Mouse (Mus musculus): ENCODE measurements around the gene Lbhd2. TPM values are rescaled to one million over a fixed set of nuclear protein-coding genes. Genes with fewer than 3 reads are reported as not detected.

The Lbhd2 gene
- total and polyA plus RNA-seq, 3 experiments: not detected

DNA sequence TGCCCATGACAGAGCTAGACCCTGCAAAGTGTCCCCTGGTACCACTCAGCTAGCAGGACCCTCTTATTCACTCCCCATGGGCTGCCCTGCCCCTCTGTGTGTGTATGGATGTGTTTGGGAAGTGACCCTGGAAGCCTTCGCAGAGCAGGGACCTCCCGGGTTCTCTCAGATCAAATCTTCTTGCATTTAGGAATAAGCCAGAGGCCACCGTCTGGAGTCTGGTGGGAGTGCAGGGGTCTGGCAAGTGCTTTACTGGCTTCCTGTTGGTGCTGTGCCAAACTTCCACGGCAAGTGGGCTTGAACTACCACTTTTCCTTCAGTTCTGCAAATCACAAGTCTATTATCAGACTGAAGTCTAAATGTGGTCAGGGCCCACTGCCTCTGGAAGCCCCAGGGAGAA, 47.4 kb downstream of the Lbhd2 start:
- ATAC-seq (ENCODE audit: extremely low read depth, insufficient number of reproducible peaks, low FRiP score, poor library complexity, severe bottlenecking): no peak
- DNase-seq (ENCODE audit: low spot score): no peak
- H3K27me3 ChIP-seq (ENCODE audit: insufficient read depth, low read length): peaks cover 22% of the 10 kb centered on the region
- no peak for TF ChIP-seq GATA1 (IDR thresholded peaks at IDR 0.05; ENCODE audit: borderline replicate concordance, low read length)
- no peak for TF ChIP-seq CTCF (IDR thresholded peaks at IDR 0.05; ENCODE audit: low read depth, low read length)
- TF ChIP-seq TAL1 (conservative IDR thresholded peaks at IDR 0.05; ENCODE audit: low read depth, low read length): no peak
- no peak for TF ChIP-seq GATA2 (IDR thresholded peaks at IDR 0.05; ENCODE audit: borderline replicate concordance, low read depth, low read length)
- TF ChIP-seq POLR2AphosphoS5 (IDR thresholded peaks at IDR 0.05; ENCODE audit: insufficient replicate concordance, low read depth, low read length): no peak
- H3K9me3 ChIP-seq (replicated peaks): no peaks in the 10 kb centered on the region
- peaks cover 75% of the 10 kb centered on the region for H3K4me1 ChIP-seq (ENCODE audit: insufficient read depth, low read depth, low read length)
- H3K36me3 ChIP-seq (replicated peaks): peaks cover 67% of the 10 kb centered on the region
- H3K4me3 ChIP-seq (ENCODE audit: low read depth, low read length): no peak overlapping the region

GRCm38 (mm10) chr12:111454543-111455280, 48.1 kb downstream of the Lbhd2 start:
- Histone ChIP-seq H3K36me3 (replicated peaks) (peaks cover 60% of the 10 kb centered on the region), H3K9me3 (replicated peaks) (no peaks in the 10 kb centered on the region), H3K4me3 (ENCODE audit: low read depth, low read length) (no peak overlapping the region), H3K27me3 (ENCODE audit: insufficient read depth, low read length) (peaks cover 22% of the 10 kb centered on the region), H3K4me1 (ENCODE audit: insufficient read depth, low read depth, low read length) (peaks cover 73% of the 10 kb centered on the region)
- ATAC-seq (ENCODE audit: extremely low read depth, insufficient number of reproducible peaks, low FRiP score, poor library complexity, severe bottlenecking) (no peak), DNase-seq (ENCODE audit: low spot score) (no peak)
- TF ChIP-seq GATA2 (IDR thresholded peaks at IDR 0.05; ENCODE audit: borderline replicate concordance, low read depth, low read length) (no peak), CTCF (IDR thresholded peaks at IDR 0.05; ENCODE audit: low read depth, low read length) (no peak), POLR2AphosphoS5 (IDR thresholded peaks at IDR 0.05; ENCODE audit: insufficient replicate concordance, low read depth, low read length) (no peak), GATA1 (IDR thresholded peaks at IDR 0.05; ENCODE audit: borderline replicate concordance, low read length) (no peak), TAL1 (conservative IDR thresholded peaks at IDR 0.05; ENCODE audit: low read depth, low read length) (no peak)

DNA sequence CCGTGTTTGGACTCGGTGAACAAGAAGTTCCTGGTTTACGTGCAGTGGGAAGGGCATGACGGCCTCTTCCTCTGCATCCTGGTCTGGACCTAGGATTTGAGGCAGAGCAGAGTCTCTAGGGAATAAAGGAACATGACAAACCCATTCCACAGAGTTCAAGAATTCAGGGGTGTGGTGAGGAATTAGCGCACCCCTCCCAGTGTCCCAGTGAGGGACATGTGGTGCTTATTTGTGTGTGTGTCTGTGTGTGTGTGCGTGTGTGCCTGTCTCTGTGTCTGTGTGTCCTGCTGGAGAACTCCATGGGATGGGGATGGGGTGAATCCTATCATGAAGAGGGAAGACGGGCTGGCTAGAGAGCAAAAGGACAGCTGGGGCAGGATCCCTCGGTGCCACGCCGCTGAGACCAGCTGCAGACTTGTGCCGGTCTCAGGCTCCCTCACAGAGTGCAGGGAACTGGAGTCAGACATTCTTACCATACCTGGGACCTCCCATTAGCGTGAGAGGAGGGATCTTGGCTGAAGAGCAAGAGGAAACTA, 48.8 kb downstream of the Lbhd2 start:
- no peak overlapping the region for H3K4me3 ChIP-seq (ENCODE audit: low read depth, low read length)
- ATAC-seq (ENCODE audit: extremely low read depth, insufficient number of reproducible peaks, low FRiP score, poor library complexity, severe bottlenecking) (no peak), DNase-seq (ENCODE audit: low spot score) (no peak)
- peaks cover 53% of the 10 kb centered on the region for H3K36me3 ChIP-seq (replicated peaks)
- H3K9me3 ChIP-seq (replicated peaks): no peaks in the 10 kb centered on the region
- peaks cover 67% of the 10 kb centered on the region for H3K4me1 ChIP-seq (ENCODE audit: insufficient read depth, low read depth, low read length)
- peaks cover 27% of the 10 kb centered on the region for H3K27me3 ChIP-seq (ENCODE audit: insufficient read depth, low read length)
- TF ChIP-seq POLR2AphosphoS5 (IDR thresholded peaks at IDR 0.05; ENCODE audit: insufficient replicate concordance, low read depth, low read length) (peak; percentile 90; the same call in 1 of the 2 replicates), GATA2 (IDR thresholded peaks at IDR 0.05; ENCODE audit: borderline replicate concordance, low read depth, low read length) (no peak)

DNA sequence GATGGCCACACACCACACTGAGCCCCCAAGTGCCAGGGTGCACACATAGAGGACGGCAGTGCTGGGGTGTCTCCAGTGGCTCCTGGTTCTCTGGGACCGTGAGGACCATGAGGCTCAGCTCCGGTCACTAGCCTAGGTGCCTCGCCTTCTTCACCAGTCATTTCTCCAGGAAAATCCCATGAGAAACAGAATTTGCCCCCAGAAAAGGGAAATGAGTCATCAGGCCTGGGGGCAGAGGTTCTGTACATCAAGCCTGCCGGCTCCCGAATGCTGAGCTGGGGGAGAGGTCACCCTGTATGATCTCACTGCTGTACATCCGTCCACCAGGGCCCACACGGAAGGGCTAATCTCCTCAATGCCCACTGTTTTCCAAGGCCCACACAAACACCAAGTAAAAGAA, 49.3 kb downstream of the Lbhd2 start:
- DNase-seq (ENCODE audit: low spot score) (no peak), ATAC-seq (ENCODE audit: extremely low read depth, insufficient number of reproducible peaks, low FRiP score, poor library complexity, severe bottlenecking) (no peak)
- peaks cover 48% of the 10 kb centered on the region for H3K36me3 ChIP-seq (replicated peaks)
- peaks cover 32% of the 10 kb centered on the region for H3K27me3 ChIP-seq (ENCODE audit: insufficient read depth, low read length)
- H3K4me3 ChIP-seq (ENCODE audit: low read depth, low read length): no peak overlapping the region
- no peaks in the 10 kb centered on the region for H3K9me3 ChIP-seq (replicated peaks)
- H3K4me1 ChIP-seq (ENCODE audit: insufficient read depth, low read depth, low read length): peaks cover 66% of the 10 kb centered on the region
- TF ChIP-seq GATA2 (IDR thresholded peaks at IDR 0.05; ENCODE audit: borderline replicate concordance, low read depth, low read length): no peak
- TF ChIP-seq TAL1 (conservative IDR thresholded peaks at IDR 0.05; ENCODE audit: low read depth, low read length): no peak
- TF ChIP-seq POLR2AphosphoS5 (IDR thresholded peaks at IDR 0.05; ENCODE audit: insufficient replicate concordance, low read depth, low read length): no peak
- TF ChIP-seq GATA1 (IDR thresholded peaks at IDR 0.05; ENCODE audit: borderline replicate concordance, low read length): no peak
- no peak for TF ChIP-seq CTCF (IDR thresholded peaks at IDR 0.05; ENCODE audit: low read depth, low read length)

GRCm38 (mm10) chr12:111457742-111458141, 51.1 kb downstream of the Lbhd2 start:
- Histone ChIP-seq H3K9me3 (replicated peaks) (no peaks in the 10 kb centered on the region), H3K4me1 (ENCODE audit: insufficient read depth, low read depth, low read length) (peaks cover 60% of the 10 kb centered on the region), H3K36me3 (replicated peaks) (peaks cover 29% of the 10 kb centered on the region), H3K27me3 (ENCODE audit: insufficient read depth, low read length) (peaks cover 44% of the 10 kb centered on the region), H3K4me3 (ENCODE audit: low read depth, low read length) (no peak overlapping the region)
- DNase-seq (ENCODE audit: low spot score) (no peak), ATAC-seq (ENCODE audit: extremely low read depth, insufficient number of reproducible peaks, low FRiP score, poor library complexity, severe bottlenecking) (no peak)
- TF ChIP-seq TAL1 (conservative IDR thresholded peaks at IDR 0.05; ENCODE audit: low read depth, low read length) (no peak), CTCF (IDR thresholded peaks at IDR 0.05; ENCODE audit: low read depth, low read length) (no peak), GATA2 (IDR thresholded peaks at IDR 0.05; ENCODE audit: borderline replicate concordance, low read depth, low read length) (no peak), POLR2AphosphoS5 (IDR thresholded peaks at IDR 0.05; ENCODE audit: insufficient replicate concordance, low read depth, low read length) (no peak), GATA1 (IDR thresholded peaks at IDR 0.05; ENCODE audit: borderline replicate concordance, low read length) (no peak)

Other genes starting within 250 kb of the Lbhd2 start
- gene Traf3, start 240.4 kb upstream of the Lbhd2 start, total RNA-seq (2014; fragmentation: Nextera tagmentation): not detected in 2 replicates
- 0.16 and 0.35 TPM in 2 replicates for gene Traf3, start 240.4 kb upstream of the Lbhd2 start, total RNA-seq (2017)
- gene Traf3, start 240.4 kb upstream of the Lbhd2 start, polyA plus RNA-seq (2012): not detected in 2 replicates
- not detected in 2 replicates for gene 4930595D18Rik, start 222.3 kb upstream of the Lbhd2 start, total RNA-seq (2014; fragmentation: Nextera tagmentation)
- 0.16 TPM in 1 of 2 replicates, not detected in the other for gene 4930595D18Rik, start 222.3 kb upstream of the Lbhd2 start, total RNA-seq (2017)
- gene 4930595D18Rik, start 222.3 kb upstream of the Lbhd2 start, polyA plus RNA-seq (2012): not detected in 2 replicates
- gene Amn, start 135.7 kb upstream of the Lbhd2 start, total RNA-seq (2014; fragmentation: Nextera tagmentation): not detected in 2 replicates
- not detected in 2 replicates for gene Amn, start 135.7 kb upstream of the Lbhd2 start, total RNA-seq (2017)
- 0.16 and 0.17 TPM in 2 replicates for gene Amn, start 135.7 kb upstream of the Lbhd2 start, polyA plus RNA-seq (2012)
- gene Cdc42bpb, start 29.1 kb upstream of the Lbhd2 start, total RNA-seq (2014; fragmentation: Nextera tagmentation): not detected in 2 replicates
- gene Cdc42bpb, start 29.1 kb upstream of the Lbhd2 start, total RNA-seq (2017): not detected in 2 replicates
- not detected in 2 replicates for gene Cdc42bpb, start 29.1 kb upstream of the Lbhd2 start, polyA plus RNA-seq (2012)
- not detected in 2 replicates for gene Exoc3l4, start 10.2 kb downstream of the Lbhd2 start, total RNA-seq (2014; fragmentation: Nextera tagmentation)
- 0.27 TPM in 1 of 2 replicates, not detected in the other for gene Exoc3l4, start 10.2 kb downstream of the Lbhd2 start, total RNA-seq (2017)
- not detected in 2 replicates for gene Exoc3l4, start 10.2 kb downstream of the Lbhd2 start, polyA plus RNA-seq (2012)
- gene Tnfaip2, start 35.7 kb downstream of the Lbhd2 start, total RNA-seq (2014; fragmentation: Nextera tagmentation): 82.1 and 94.7 TPM in 2 replicates
- 83.6 and 101 TPM in 2 replicates for gene Tnfaip2, start 35.7 kb downstream of the Lbhd2 start, total RNA-seq (2017)
- 66.3 and 123 TPM in 2 replicates for gene Tnfaip2, start 35.7 kb downstream of the Lbhd2 start, polyA plus RNA-seq (2012)
- not detected in 2 replicates for gene Gm266, start 79.0 kb downstream of the Lbhd2 start, total RNA-seq (2014; fragmentation: Nextera tagmentation)
- 0.11 TPM in 1 of 2 replicates, not detected in the other for gene Gm266, start 79.0 kb downstream of the Lbhd2 start, total RNA-seq (2017)
- not detected in 2 replicates for gene Gm266, start 79.0 kb downstream of the Lbhd2 start, polyA plus RNA-seq (2012)
- gene Eif5, start 131.2 kb downstream of the Lbhd2 start, total RNA-seq (2014; fragmentation: Nextera tagmentation): 512 and 637 TPM in 2 replicates
- gene Eif5, start 131.2 kb downstream of the Lbhd2 start, total RNA-seq (2017): 260 and 285 TPM in 2 replicates
- 107 and 121 TPM in 2 replicates for gene Eif5, start 131.2 kb downstream of the Lbhd2 start, polyA plus RNA-seq (2012)
- 223 and 248 TPM in 2 replicates for gene Mark3, start 167.7 kb downstream of the Lbhd2 start, total RNA-seq (2014; fragmentation: Nextera tagmentation)
- gene Mark3, start 167.7 kb downstream of the Lbhd2 start, total RNA-seq (2017): 142 and 145 TPM in 2 replicates
- gene Mark3, start 167.7 kb downstream of the Lbhd2 start, polyA plus RNA-seq (2012): 21.3 and 23.3 TPM in 2 replicates